ENCODE assay signal across 23 mouse cellular contexts in genomic region chr11:102049875-102050482, GRCm38 (mm10). TPM values are rescaled to one million over a fixed set of nuclear protein-coding genes. Genes with fewer than 3 reads are reported as not detected.
DNase-seq lines count a peak whose midpoint lies in the region; TF ChIP-seq lines count a peak whose summit lies in the region.
"Had no signal": no experiment of that assay in that cellular context is flagged by ENCODE, and none has a peak within 500 bp of the region (broad histone marks: within the 10 kb centered on the region; RNA-seq: fewer than 3 reads in every experiment).

No protein-coding gene starts in this region.

- DNase-seq in kidney, adult 2 months: peak; percentile 78
- no peak for DNase-seq in kidney, postnatal 4 days
- DNase-seq in MEL (ENCODE audit: low read depth, low spot score): peak; percentile 47
- peak; percentile 44 to 45 for DNase-seq in heart, postnatal 36 days
- DNase-seq in urinary bladder, postnatal 10 days (ENCODE audit: low spot score): no peak
- no peak for DNase-seq in layer of hippocampus, postnatal 25 days (ENCODE audit: extremely low spot score in 1 of 2, low spot score in 1 of 2)
- DNase-seq in ovary, postnatal 10 days (ENCODE audit: low spot score): no peak
- DNase-seq: cerebellum, adult 11 months; gastrocnemius, postnatal 36 days; right cerebral cortex, postnatal 4 days; thymus, postnatal 14 days had no signal

- peak overlapping the region; percentile 75; the same call in 1 of the 2 replicates for H3K27ac ChIP-seq in kidney, adult 2 months (ENCODE audit: insufficient read depth, low read depth, low read length)
- no peak overlapping the region for H3K27ac ChIP-seq in MEL (ENCODE audit: control insufficient read depth, low read depth, low read length)
- H3K27ac ChIP-seq in brown adipose tissue, adult 24 weeks (replicated peaks; ENCODE audit: low read depth, low read length): peak overlapping the region; percentile 100
- H3K27ac ChIP-seq: embryonic facial prominence, embryonic 13.5 days; layer of hippocampus, adult 2 months; lung, embryonic 15.5 days; neural tube, embryonic 13.5 days; stomach, embryonic 15.5 days had no signal

- H3K27me3 ChIP-seq in kidney, adult 2 months (replicated peaks; ENCODE audit: control insufficient read depth, insufficient read depth, low read length): no peaks in the 10 kb centered on the region
- H3K27me3 ChIP-seq in MEL (ENCODE audit: control insufficient read depth in 1 of 2, insufficient read depth in 2 of 2, low read length in 2 of 2): peaks cover 0 to 3% of the 10 kb centered on the region in 2 experiments; a peak in 2 of 4 replicates
- H3K27me3 ChIP-seq: lung, embryonic 15.5 days; neural tube, embryonic 13.5 days; stomach, embryonic 15.5 days had no signal

- TF ChIP-seq RAD21 in MEL (IDR thresholded peaks at IDR 0.05; ENCODE audit: low read depth, low read length): no peak

- no peak for TF ChIP-seq EP300 in MEL (IDR thresholded peaks at IDR 0.05; ENCODE audit: low read depth in 1 of 2, low read length in 2 of 2)

- no peaks in the 10 kb centered on the region for H3K36me3 ChIP-seq in kidney, adult 2 months (ENCODE audit: control insufficient read depth, insufficient read depth, low read length)
- no peaks in the 10 kb centered on the region for H3K36me3 ChIP-seq in MEL (ENCODE audit: control insufficient read depth in 1 of 2, insufficient read depth in 2 of 2, low read length in 2 of 2)
- H3K36me3 ChIP-seq: embryonic facial prominence, embryonic 13.5 days; lung, embryonic 15.5 days; neural tube, embryonic 13.5 days; stomach, embryonic 15.5 days had no signal

- H3K9me3 ChIP-seq in MEL (replicated peaks; ENCODE audit: insufficient read depth, low read length): no peaks in the 10 kb centered on the region
- H3K9me3 ChIP-seq: stomach, embryonic 15.5 days had no signal

- 62% methylated on average over 14 of the region's 14 CpGs for WGBS in kidney, adult 2 months

- H3K9ac ChIP-seq in MEL (ENCODE audit: control insufficient read depth, low read depth, low read length, poor library complexity, severe bottlenecking): no peak overlapping the region
- H3K9ac ChIP-seq: embryonic facial prominence, embryonic 13.5 days; lung, embryonic 15.5 days; neural tube, embryonic 13.5 days; stomach, embryonic 15.5 days had no signal

- TF ChIP-seq POLR2A in kidney, adult 2 months (IDR thresholded peaks at IDR 0.05; ENCODE audit: low read depth, low read length): no peak
- TF ChIP-seq POLR2A in MEL (IDR thresholded peaks at IDR 0.05; ENCODE audit: control insufficient read depth in 1 of 2, insufficient read depth in 1 of 2, low read depth in 1 of 2, low read length in 2 of 2, poor library complexity in 1 of 2): no peak

- intact Hi-C loops in heart, postnatal 36 days (cut with DNase I): no loop called here

- no peaks in the 10 kb centered on the region for H3K79me2 ChIP-seq in MEL (ENCODE audit: control insufficient read depth, insufficient read depth, low read length, poor library complexity)

- no peak overlapping the region for H3K4me3 ChIP-seq in kidney, adult 2 months (ENCODE audit: insufficient read depth, low read depth, low read length)
- H3K4me3 ChIP-seq in MEL (ENCODE audit: control insufficient read depth in 1 of 2, insufficient read depth in 1 of 2, low read depth in 2 of 2, low read length in 2 of 2): no peak overlapping the region
- H3K4me3 ChIP-seq in brown adipose tissue, adult 24 weeks (ENCODE audit: insufficient read depth, low read depth, low read length): peak overlapping the region; percentile 57
- H3K4me3 ChIP-seq: embryonic facial prominence, embryonic 13.5 days; layer of hippocampus, adult 2 months; lung, embryonic 15.5 days; neural tube, embryonic 13.5 days; stomach, embryonic 15.5 days had no signal

- H3K4me1 ChIP-seq in kidney, adult 2 months (ENCODE audit: control insufficient read depth, insufficient read depth, low read length): peaks cover 4% of the 10 kb centered on the region; the same call in 1 of the 2 replicates
- H3K4me1 ChIP-seq in MEL (ENCODE audit: control insufficient read depth in 1 of 2, insufficient read depth in 2 of 2, low read length in 2 of 2): peaks cover 0 to 3% of the 10 kb centered on the region in 2 experiments; a peak in 1 of 4 replicates
- peaks cover 38% of the 10 kb centered on the region for H3K4me1 ChIP-seq in brown adipose tissue, adult 24 weeks (ENCODE audit: control insufficient read depth, insufficient read depth, insufficient read length, low read length)
- H3K4me1 ChIP-seq: embryonic facial prominence, embryonic 13.5 days; neural tube, embryonic 13.5 days had no signal

- no peak for TF ChIP-seq CTCF in kidney, adult 2 months (conservative IDR thresholded peaks at IDR 0.05; ENCODE audit: insufficient read depth, insufficient read length, low read depth, low read length)
- TF ChIP-seq CTCF in MEL (IDR thresholded peaks at IDR 0.05 in 2 of 3, conservative IDR thresholded peaks at IDR 0.05 in 1 of 3; ENCODE audit: control insufficient read depth in 1 of 3, insufficient read depth in 1 of 3, low read depth in 2 of 3, low read length in 3 of 3, poor library complexity in 1 of 3, severe bottlenecking in 1 of 3): no peak

TF ChIP-seq in MEL, 35 proteins besides CTCF, POLR2A, EP300 and RAD21:
- TF ChIP-seq CHD1 (IDR thresholded peaks at IDR 0.05; ENCODE audit: low read depth, low read length) (no peak), GABPA (IDR thresholded peaks at IDR 0.05; ENCODE audit: low read depth, low read length) (no peak), RCOR1 (IDR thresholded peaks at IDR 0.05; ENCODE audit: low read depth, low read length) (no peak), USF2 (IDR thresholded peaks at IDR 0.05; ENCODE audit: borderline replicate concordance in 1 of 2, insufficient read depth in 1 of 2, low read depth in 1 of 2, low read length in 2 of 2) (no peak), NELFE (IDR thresholded peaks at IDR 0.05; ENCODE audit: low read depth, low read length) (no peak), USF1 (IDR thresholded peaks at IDR 0.05; ENCODE audit: low read depth, low read length) (no peak), MYB (IDR thresholded peaks at IDR 0.05; ENCODE audit: low read depth, low read length) (no peak), HCFC1 (IDR thresholded peaks at IDR 0.05; ENCODE audit: low read depth, low read length) (no peak), MAFK (IDR thresholded peaks at IDR 0.05; ENCODE audit: borderline replicate concordance, low read depth, low read length) (no peak), POLR2AphosphoS2 (IDR thresholded peaks at IDR 0.05; ENCODE audit: low read length) (no peak), MXI1 (IDR thresholded peaks at IDR 0.05; ENCODE audit: low read depth, low read length) (no peak)

RNA-seq across cellular contexts. Expression of gene Cd300lg, which starts 8.7 kb away (rescaled TPM):
- polyA plus RNA-seq in kidney, adult 2 months (2012; rRNA removed): 62.1 and 67.1 TPM in 2 replicates
- 0.08 TPM in 1 of 2 replicates, not detected in the other for total RNA-seq in MEL (2012; rRNA removed)
- under 1 TPM in 1 of 2 experiments, not detected in 1; 0.26 TPM for polyA plus RNA-seq in MEL (2012; ENCODE audit: insufficient read depth in 1 of 2, insufficient read length in 2 of 2, low read depth in 1 of 2, low replicate concordance in 2 of 2, missing spikeins in 1 of 2)
- polyA plus RNA-seq in brown adipose tissue, adult 24 weeks (2012; ENCODE audit: insufficient read depth, insufficient read length, missing spikeins): 37.7 and 46.4 TPM in 2 replicates
- total RNA-seq in heart, postnatal 36 days (2021): 10 to 100 TPM; 68.3 to 69.5 TPM
- not detected for total RNA-seq in layer of hippocampus, postnatal 25 days (2021)
- total RNA-seq: layer of hippocampus, adult 2 months had no signal

RNA-seq across cellular contexts. Expression of gene Mpp3, which starts 21.7 kb away (rescaled TPM):
- polyA plus RNA-seq in kidney, adult 2 months (2012; rRNA removed): 2.3 and 3.5 TPM in 2 replicates
- 4.6 and 5.5 TPM in 2 replicates for total RNA-seq in MEL (2012; rRNA removed)
- 1 to 10 TPM in 1 of 2 experiments, not detected in 1; 7.1 TPM for polyA plus RNA-seq in MEL (2012; ENCODE audit: insufficient read depth in 1 of 2, insufficient read length in 2 of 2, low read depth in 1 of 2, low replicate concordance in 2 of 2, missing spikeins in 1 of 2)
- 0.54 and 0.87 TPM in 2 replicates for polyA plus RNA-seq in brown adipose tissue, adult 24 weeks (2012; ENCODE audit: insufficient read depth, insufficient read length, missing spikeins)
- 1 to 10 TPM; 1.7 to 1.9 TPM for total RNA-seq in heart, postnatal 36 days (2021)
- total RNA-seq in layer of hippocampus, postnatal 25 days (2021): 10 to 100 TPM; 80.5 to 82.4 TPM
- total RNA-seq: monocyte, adult 5-6 weeks had no signal

RNA-seq across cellular contexts. Expression of gene Mpp2, which starts 38.3 kb away (rescaled TPM):
- polyA plus RNA-seq in kidney, adult 2 months (2012; rRNA removed): 4.9 and 5.9 TPM in 2 replicates
- total RNA-seq in MEL (2012; rRNA removed): 2.9 and 4.6 TPM in 2 replicates
- polyA plus RNA-seq in MEL (2012; ENCODE audit: insufficient read depth in 1 of 2, insufficient read length in 2 of 2, low read depth in 1 of 2, low replicate concordance in 2 of 2, missing spikeins in 1 of 2): 10 to 100 TPM in 1 of 2 experiments, not detected in 1; 16.3 TPM
- 3.7 and 7.0 TPM in 2 replicates for polyA plus RNA-seq in brown adipose tissue, adult 24 weeks (2012; ENCODE audit: insufficient read depth, insufficient read length, missing spikeins)
- 1 to 10 TPM; 2.1 to 3.1 TPM for total RNA-seq in heart, postnatal 36 days (2021)
- 100 to 1,000 TPM; 149 TPM for total RNA-seq in layer of hippocampus, postnatal 25 days (2021)
- total RNA-seq: monocyte, adult 5-6 weeks had no signal

RNA-seq across cellular contexts. Expression of gene Ppy, which starts 51.1 kb away (rescaled TPM):
- polyA plus RNA-seq in kidney, adult 2 months (2012; rRNA removed): not detected in 2 replicates
- not detected in 2 replicates for total RNA-seq in MEL (2012; rRNA removed)
- polyA plus RNA-seq in MEL (2012; ENCODE audit: insufficient read depth in 1 of 2, insufficient read length in 2 of 2, low read depth in 1 of 2, low replicate concordance in 2 of 2, missing spikeins in 1 of 2): not detected
- polyA plus RNA-seq in brown adipose tissue, adult 24 weeks (2012; ENCODE audit: insufficient read depth, insufficient read length, missing spikeins): not detected in 2 replicates
- total RNA-seq in heart, postnatal 36 days (2021): not detected
- total RNA-seq in layer of hippocampus, postnatal 25 days (2021): not detected
- total RNA-seq: gastrocnemius, postnatal 36 days; layer of hippocampus, adult 2 months; left cerebral cortex, adult 8-10 months; monocyte, adult 5-6 weeks had no signal
- polyA plus RNA-seq: embryonic facial prominence, embryonic 13.5 days; frontal cortex, adult 2 months; hindbrain, embryonic 11.5 days; inflammation-experienced regulatory T-cells, adult 6 months; limb, embryonic 14.5 days; lung, embryonic 15.5 days; neural tube, embryonic 13.5 days had no signal

RNA-seq across cellular contexts. Expression of gene Pyy, which starts 57.7 kb away (rescaled TPM):
- not detected in 2 replicates for polyA plus RNA-seq in kidney, adult 2 months (2012; rRNA removed)
- not detected in 2 replicates for total RNA-seq in MEL (2012; rRNA removed)
- not detected for polyA plus RNA-seq in MEL (2012; ENCODE audit: insufficient read depth in 1 of 2, insufficient read length in 2 of 2, low read depth in 1 of 2, low replicate concordance in 2 of 2, missing spikeins in 1 of 2)
- not detected in 2 replicates for polyA plus RNA-seq in brown adipose tissue, adult 24 weeks (2012; ENCODE audit: insufficient read depth, insufficient read length, missing spikeins)
- not detected for total RNA-seq in heart, postnatal 36 days (2021)
- not detected for total RNA-seq in layer of hippocampus, postnatal 25 days (2021)
- total RNA-seq: gastrocnemius, postnatal 36 days; layer of hippocampus, adult 2 months; left cerebral cortex, adult 8-10 months; monocyte, adult 5-6 weeks had no signal
- polyA plus RNA-seq: embryonic facial prominence, embryonic 13.5 days; frontal cortex, adult 2 months; inflammation-experienced regulatory T-cells, adult 6 months; limb, embryonic 14.5 days; lung, embryonic 15.5 days; neural tube, embryonic 13.5 days had no signal

Comparison
In these comparisons a context has a peak if more than half of its experiments do, and no peak if none do; other contexts are left out.
1. DNase-seq: peak in kidney, adult 2 months (single experiment), MEL (single experiment) and heart, postnatal 36 days (2 of 2); none in kidney, postnatal 4 days (0 of 2), urinary bladder, postnatal 10 days (single experiment), layer of hippocampus, postnatal 25 days (0 of 2) and ovary, postnatal 10 days (single experiment).
2. RNA of gene Cd300lg, which starts 8.7 kb away (total RNA-seq): 68.3 to 69.5 TPM in heart, postnatal 36 days; not detected in layer of hippocampus, postnatal 25 days and 0.08 TPM in MEL; every median in the first group is over 10 times any median in the second.
3. RNA of gene Mpp3, which starts 21.7 kb away (total RNA-seq): 80.5 to 82.4 TPM in layer of hippocampus, postnatal 25 days; 4.6 to 5.5 TPM in MEL and 1.7 to 1.9 TPM in heart, postnatal 36 days; every median in the first group is over 10 times any median in the second.
4. RNA of gene Mpp2, which starts 38.3 kb away (total RNA-seq): 149 TPM in layer of hippocampus, postnatal 25 days; 2.1 to 3.1 TPM in heart, postnatal 36 days and 2.9 to 4.6 TPM in MEL; every median in the first group is over 10 times any median in the second.